Mouse (Mus musculus) liver, embryonic 11.5 days (tissue): ENCODE results near the gene Tars. TPM values are rescaled to one million over a fixed set of nuclear protein-coding genes. Genes with fewer than 3 reads are reported as not detected.

Source experiments
- ATAC-seq: fragments of 200-750 bp; cut with Nextera tagmentation; replicated peaks from 2 replicates; pipeline ENCODE4 v1.8.0; 2017; ENCODE audit warnings: moderate number of reproducible peaks, mild to moderate bottlenecking, moderate TSS enrichment, moderate library complexity; ENCODE audit not compliant: low FRiP score
- DNase-seq: peaks from one replicate; pipeline ENCODE4 v3.0.0-alpha.2; 2017; ENCODE audit warnings: low spot score
- H3K27ac ChIP-seq: fragments of 300-500 bp; sonication (generic); 2 replicates; pipeline ENCODE4 v1.5.1; 2014; ENCODE audit warnings: mild to moderate bottlenecking, low read depth, low read length, control low read depth
- H3K27me3 ChIP-seq: fragments of 300-500 bp; sonication (generic); replicated peaks from 2 replicates; pipeline ENCODE4 v1.6.1; 2014; ENCODE audit warnings: low read length, mixed read lengths; ENCODE audit not compliant: control insufficient read depth, insufficient read depth
- H3K36me3 ChIP-seq: fragments of 300-500 bp; sonication (generic); 2 replicates; pipeline ENCODE4 v1.6.1; 2014; ENCODE audit warnings: mild to moderate bottlenecking, low read length, moderate library complexity, mixed read lengths; ENCODE audit not compliant: control insufficient read depth, insufficient read depth
- H3K4me1 ChIP-seq: fragments of 300-500 bp; sonication (generic); replicated peaks from 2 replicates; pipeline ENCODE4 v1.6.1; 2014; ENCODE audit warnings: low read length, mixed read lengths; ENCODE audit not compliant: control insufficient read depth, insufficient read depth
- H3K4me2 ChIP-seq: fragments of 300-500 bp; sonication (generic); 2 replicates; pipeline ENCODE4 v1.6.1; 2014; ENCODE audit warnings: mild to moderate bottlenecking, control low read depth, moderate library complexity
- H3K4me3 ChIP-seq: fragments of 300-500 bp; sonication (generic); 2 replicates; pipeline ENCODE4 v1.5.1; 2014; ENCODE audit warnings: low read depth, low read length, control low read depth
- H3K9ac ChIP-seq: fragments of 300-500 bp; sonication (generic); 2 replicates; pipeline ENCODE4 v1.6.1; 2014; ENCODE audit warnings: low read depth, low read length, control low read depth
- H3K9me3 ChIP-seq: fragments of 300-500 bp; sonication (generic); 2 replicates; pipeline ENCODE4 v1.6.1; 2016; ENCODE audit warnings: low read length, inconsistent platforms, mixed read lengths; ENCODE audit not compliant: control insufficient read depth
- WGBS: fragments of 180-500 bp; shearing (Covaris S2); extraction: QIAGEN DNeasy Blood & Tissue Kit; methylation state at CpG from one replicate; pipeline ENCODE4 v1.1.7; 2014; 5-methylcytosine and 5-hydroxymethylcytosine counted together
- polyA plus RNA-seq: library from polyadenylated mRNA; unstranded; fragments of >200 nt; fragmentation: Nextera tagmentation; extraction: Ambion mirVana; gene quantifications from 2 replicates; pipeline ENCODE4 v1.2.1, GENCODE M21; 2014

Tars gene
- polyA plus RNA-seq, 1 experiment from 2014 or later, result 105 TPM

- no peaks in the 10 kb centered on the region for H3K9me3 ChIP-seq
- H3K4me2 ChIP-seq, result no peak overlapping the region
- no peaks in the 10 kb centered on the region for H3K4me1 ChIP-seq
- ATAC-seq (no peak), DNase-seq (no peak)
- H3K27ac ChIP-seq, result no peak overlapping the region
- no peak overlapping the region for H3K9ac ChIP-seq
- peaks cover 9% of the 10 kb centered on the region for H3K36me3 ChIP-seq
- H3K27me3 ChIP-seq, result no peaks in the 10 kb centered on the region
- WGBS, result 77% methylated on average over 8 of the region's 8 CpGs
- H3K4me3 ChIP-seq, result no peak overlapping the region
Measured at GRCm38 (mm10) chr15:11379431-11380086, 19.9 kb downstream of the Tars start.

- ATAC-seq (no peak), DNase-seq (no peak)
- Histone ChIP-seq H3K27me3 (no peaks in the 10 kb centered on the region), H3K4me3 (no peak overlapping the region), H3K36me3 (no peaks in the 10 kb centered on the region), H3K4me2 (no peak overlapping the region), H3K27ac (no peak overlapping the region), H3K9me3 (no peaks in the 10 kb centered on the region), H3K9ac (no peak overlapping the region), H3K4me1 (no peaks in the 10 kb centered on the region)
- WGBS, result 75% methylated on average over 7 of the region's 7 CpGs
Measured at GRCm38 (mm10) chr15:11370477-11371085, 28.9 kb downstream of the Tars start.

- H3K27ac ChIP-seq, result no peak overlapping the region
- H3K4me2 ChIP-seq, result no peak overlapping the region
- WGBS, result 72% methylated on average over 3 of the region's 3 CpGs
- no peak overlapping the region for H3K4me3 ChIP-seq
- H3K9me3 ChIP-seq, result no peaks in the 10 kb centered on the region
- H3K4me1 ChIP-seq, result no peaks in the 10 kb centered on the region
- DNase-seq, result no peak
- no peak for ATAC-seq
- H3K27me3 ChIP-seq, result no peaks in the 10 kb centered on the region
- H3K9ac ChIP-seq, result no peak overlapping the region
- no peaks in the 10 kb centered on the region for H3K36me3 ChIP-seq
Measured at GRCm38 (mm10) chr15:11369572-11369971, 29.9 kb downstream of the Tars start.

GRCm38 (mm10) chr15:11364795-11365194, 34.7 kb downstream of the Tars start:
- 90% methylated on average over 1 of the region's 1 CpGs for WGBS
- H3K36me3 ChIP-seq, result no peaks in the 10 kb centered on the region
- ATAC-seq (no peak), DNase-seq (no peak)
- no peak overlapping the region for H3K27ac ChIP-seq
- H3K9me3 ChIP-seq, result no peaks in the 10 kb centered on the region
- no peaks in the 10 kb centered on the region for H3K27me3 ChIP-seq
- no peak overlapping the region for H3K4me3 ChIP-seq
- H3K9ac ChIP-seq, result no peak overlapping the region
- H3K4me2 ChIP-seq, result no peak overlapping the region
- H3K4me1 ChIP-seq, result no peaks in the 10 kb centered on the region

GRCm38 (mm10) chr15:11364112-11364511, 35.4 kb downstream of the Tars start:
- Histone ChIP-seq H3K4me3 (no peak overlapping the region), H3K9ac (no peak overlapping the region), H3K4me1 (no peaks in the 10 kb centered on the region), H3K27ac (no peak overlapping the region), H3K9me3 (no peaks in the 10 kb centered on the region), H3K36me3 (no peaks in the 10 kb centered on the region), H3K27me3 (no peaks in the 10 kb centered on the region), H3K4me2 (no peak overlapping the region)
- WGBS, result 42% methylated on average over 2 of the region's 2 CpGs
- DNase-seq (no peak), ATAC-seq (no peak)

- Histone ChIP-seq H3K9ac (no peak overlapping the region), H3K27ac (no peak overlapping the region), H3K4me3 (no peak overlapping the region), H3K4me2 (no peak overlapping the region), H3K9me3 (no peaks in the 10 kb centered on the region), H3K4me1 (no peaks in the 10 kb centered on the region), H3K36me3 (no peaks in the 10 kb centered on the region), H3K27me3 (no peaks in the 10 kb centered on the region)
- WGBS, result 81% methylated on average over 5 of the region's 5 CpGs
- no peak for DNase-seq
- no peak for ATAC-seq
Measured at GRCm38 (mm10) chr15:11361824-11362223, 37.6 kb downstream of the Tars start.

- no peaks in the 10 kb centered on the region for H3K9me3 ChIP-seq
- H3K4me1 ChIP-seq, result no peaks in the 10 kb centered on the region
- DNase-seq (no peak), ATAC-seq (no peak)
- no peak overlapping the region for H3K27ac ChIP-seq
- no peak overlapping the region for H3K4me2 ChIP-seq
- 79% methylated on average over 1 of the region's 1 CpGs for WGBS
- H3K9ac ChIP-seq, result no peak overlapping the region
- no peak overlapping the region for H3K4me3 ChIP-seq
- no peaks in the 10 kb centered on the region for H3K27me3 ChIP-seq
- no peaks in the 10 kb centered on the region for H3K36me3 ChIP-seq
Measured at GRCm38 (mm10) chr15:11360888-11361287, 38.6 kb downstream of the Tars start.

GRCm38 (mm10) chr15:11357501-11357900, 42.0 kb downstream of the Tars start:
- Histone ChIP-seq H3K27ac (no peak overlapping the region), H3K36me3 (no peaks in the 10 kb centered on the region), H3K9ac (no peak overlapping the region), H3K27me3 (no peaks in the 10 kb centered on the region), H3K9me3 (no peaks in the 10 kb centered on the region), H3K4me3 (no peak overlapping the region), H3K4me2 (no peak overlapping the region), H3K4me1 (no peaks in the 10 kb centered on the region)
- WGBS, result 81% methylated on average over 2 of the region's 2 CpGs
- no peak for DNase-seq
- ATAC-seq, result no peak

- Histone ChIP-seq H3K4me2 (no peak overlapping the region), H3K4me1 (no peaks in the 10 kb centered on the region), H3K36me3 (no peaks in the 10 kb centered on the region), H3K4me3 (no peak overlapping the region), H3K9ac (no peak overlapping the region), H3K27me3 (no peaks in the 10 kb centered on the region), H3K27ac (no peak overlapping the region), H3K9me3 (no peaks in the 10 kb centered on the region)
- WGBS, result 66% methylated on average over 3 of the region's 3 CpGs
- no peak for ATAC-seq
- DNase-seq, result no peak
Measured at GRCm38 (mm10) chr15:11355865-11356264, 43.6 kb downstream of the Tars start.
